Mouse (Mus musculus): Measurements from ENCODE around the gene Smox. TPM values are rescaled to one million over a fixed set of nuclear protein-coding genes. Genes with fewer than 3 reads are reported as not detected.

Gene Smox
- polyA plus RNA-seq, 1 experiment from 2014 or later, result 51.9 TPM

DNA sequence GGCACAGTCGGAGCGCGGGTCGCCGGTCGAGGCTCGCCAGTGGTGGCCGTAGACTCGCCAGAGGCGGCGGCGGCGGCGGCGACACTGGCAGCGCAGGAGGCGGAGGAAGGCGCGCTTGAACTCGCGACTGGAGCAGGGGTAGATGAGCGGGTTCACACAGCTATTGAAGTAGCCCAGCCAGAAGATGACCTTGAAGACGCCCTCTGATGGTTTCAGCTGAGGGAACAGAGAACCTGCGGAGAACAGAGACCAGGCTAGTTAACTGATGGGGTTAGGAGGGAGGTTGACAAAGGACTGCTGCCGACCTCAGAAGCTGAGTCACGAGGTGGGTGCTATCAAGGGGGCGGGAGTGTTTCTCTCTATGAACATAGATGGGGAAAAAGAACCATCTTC lies 55.0 kb downstream of the Smox start:
- Histone ChIP-seq H3K27me3 (replicated peaks) (peaks cover 60% of the 10 kb centered on the region), H3K4me3 (replicated peaks) (peak overlapping the region; percentile 43)
- 2% methylated on average over 25 of the region's 27 CpGs for WGBS

DNA sequence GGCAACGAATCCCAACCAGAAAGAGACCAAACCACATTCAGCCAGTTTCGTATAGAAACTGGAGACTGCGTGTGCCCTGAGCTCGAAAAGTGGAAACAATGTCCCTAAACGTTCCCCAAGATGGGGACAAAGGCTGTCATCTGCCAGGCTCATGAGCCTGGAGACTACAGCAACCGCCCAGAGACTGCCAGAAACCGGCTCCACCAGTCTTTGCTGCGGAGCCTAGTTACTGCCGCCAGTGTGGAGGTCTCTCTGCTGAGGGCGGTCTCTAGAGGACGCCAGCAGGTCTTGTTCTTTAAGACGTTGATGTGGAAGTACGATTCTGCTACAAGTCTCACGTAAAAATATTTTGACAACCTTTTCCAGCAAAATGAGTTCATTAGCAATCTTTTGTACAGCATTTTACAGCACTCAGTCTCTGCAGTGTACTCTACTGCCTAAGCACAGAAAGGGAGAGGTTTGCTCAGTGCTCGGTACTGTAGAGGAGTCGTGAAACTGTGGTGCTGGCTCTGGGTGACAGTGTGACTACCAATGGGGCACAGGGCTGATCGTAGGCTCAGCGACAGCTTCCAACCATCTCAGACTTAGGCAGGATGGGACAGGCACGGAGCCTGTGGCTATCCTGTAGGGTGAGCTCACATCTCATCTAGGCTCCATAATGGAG lies 55.6 kb downstream of the Smox start:
- no peak for ATAC-seq (ENCODE audit: low FRiP score)
- H3K4me1 ChIP-seq, result peaks cover 18% of the 10 kb centered on the region
- H3K4me3 ChIP-seq (replicated peaks), result peak overlapping the region; percentile 43; the same call in 1 of the 2 replicates
- H3K9me3 ChIP-seq (replicated peaks), result no peaks in the 10 kb centered on the region
- WGBS, result 13% methylated on average over 19 of the region's 19 CpGs
- no peak overlapping the region for H3K27ac ChIP-seq (replicated peaks)
- H3K27me3 ChIP-seq (replicated peaks), result peaks cover 60% of the 10 kb centered on the region
- H3K9ac ChIP-seq (replicated peaks), result 0 out of 2 replicates have a peak overlapping the region, but pooled peaks have one; percentile 6
- no peaks in the 10 kb centered on the region for H3K36me3 ChIP-seq
- peak overlapping the region; percentile 85 for H3K4me2 ChIP-seq

More for the DNA sequence above, 55.0 kb downstream of the Smox start:
- Histone ChIP-seq H3K4me2 (peak overlapping the region; percentile 85), H3K27ac (replicated peaks) (no peak overlapping the region), H3K9me3 (replicated peaks) (no peaks in the 10 kb centered on the region), H3K36me3 (no peaks in the 10 kb centered on the region), H3K9ac (replicated peaks) (peak overlapping the region; percentile 18), H3K4me1 (peaks cover 18% of the 10 kb centered on the region)
- ATAC-seq (ENCODE audit: low FRiP score), result no peak

DNA sequence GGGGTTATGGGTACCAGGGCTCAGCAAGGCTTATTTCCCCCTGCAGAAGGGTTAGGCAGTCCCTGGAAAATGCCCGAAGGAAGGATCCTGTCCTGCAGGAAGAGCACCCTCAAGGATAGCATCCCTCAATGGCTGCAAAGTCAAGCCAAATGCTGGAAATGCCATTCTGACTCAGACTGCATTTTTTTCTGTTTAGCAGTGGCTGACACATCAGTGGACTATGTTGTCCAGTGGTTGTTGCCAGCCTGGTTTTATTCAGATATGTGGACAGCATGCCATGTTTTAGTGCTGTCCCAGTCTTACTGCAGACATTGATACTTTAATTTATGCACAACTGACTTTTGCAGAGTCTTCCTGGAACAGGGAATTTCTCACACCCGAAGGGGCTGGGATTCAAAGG lies 57.0 kb downstream of the Smox start:
- Histone ChIP-seq H3K4me2 (no peak overlapping the region), H3K4me1 (peaks cover 18% of the 10 kb centered on the region), H3K9me3 (replicated peaks) (no peaks in the 10 kb centered on the region), H3K9ac (replicated peaks) (no peak overlapping the region), H3K27ac (replicated peaks) (no peak overlapping the region), H3K27me3 (replicated peaks) (peaks cover 60% of the 10 kb centered on the region), H3K36me3 (no peaks in the 10 kb centered on the region), H3K4me3 (replicated peaks) (no peak overlapping the region)
- no peak for ATAC-seq (ENCODE audit: low FRiP score)
- WGBS, result 86% methylated on average over 2 of the region's 2 CpGs

DNA sequence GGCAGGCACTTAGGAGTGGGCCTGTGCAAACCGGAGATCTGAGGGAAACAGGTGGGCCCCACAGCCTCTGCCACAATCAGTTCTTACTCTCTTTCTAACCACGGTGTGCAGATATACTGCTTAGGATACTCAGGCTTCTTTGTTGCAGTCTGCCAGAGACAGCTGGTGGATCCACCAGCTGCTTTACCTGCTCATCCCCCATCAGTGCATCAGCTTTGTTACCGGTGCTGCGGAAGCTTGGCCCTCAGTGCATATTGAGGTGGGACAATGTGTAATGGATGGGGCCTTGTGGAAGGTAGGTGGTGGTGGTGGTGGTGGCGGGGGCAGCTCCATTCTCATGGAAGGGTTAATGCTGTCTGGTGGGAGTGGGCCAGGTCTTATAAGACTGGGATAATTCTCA lies 57.8 kb downstream of the Smox start:
- ATAC-seq (ENCODE audit: low FRiP score), result no peak
- no peak overlapping the region for H3K4me2 ChIP-seq
- WGBS, result 93% methylated on average over 5 of the region's 5 CpGs
- H3K27me3 ChIP-seq (replicated peaks), result peaks cover 55% of the 10 kb centered on the region
- no peaks in the 10 kb centered on the region for H3K36me3 ChIP-seq
- H3K4me3 ChIP-seq (replicated peaks), result no peak overlapping the region
- no peak overlapping the region for H3K9ac ChIP-seq (replicated peaks)
- H3K27ac ChIP-seq (replicated peaks), result no peak overlapping the region
- peaks cover 18% of the 10 kb centered on the region for H3K4me1 ChIP-seq
- no peaks in the 10 kb centered on the region for H3K9me3 ChIP-seq (replicated peaks)

DNA sequence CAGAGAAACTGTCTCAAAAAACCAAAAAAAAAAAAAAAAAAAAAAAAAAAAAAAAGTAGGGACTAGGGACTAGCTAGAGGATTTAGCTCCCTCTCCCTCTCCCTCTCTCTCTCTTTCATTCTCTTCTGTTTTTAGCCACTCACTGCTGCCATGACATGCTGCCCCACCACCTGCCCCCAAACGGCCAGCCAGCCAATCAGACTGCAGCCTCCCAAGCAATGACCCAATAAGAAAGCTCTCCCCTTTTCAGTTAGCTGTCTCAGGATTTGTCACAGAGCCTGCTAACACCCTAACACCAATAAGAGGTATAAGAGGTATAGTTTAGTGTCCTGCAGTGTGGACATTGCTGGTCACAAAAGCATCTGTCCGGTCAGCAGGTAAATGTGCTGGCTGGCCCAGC lies 59.2 kb downstream of the Smox start:
- no peaks in the 10 kb centered on the region for H3K9me3 ChIP-seq (replicated peaks)
- H3K4me1 ChIP-seq, result peaks cover 16% of the 10 kb centered on the region
- H3K27me3 ChIP-seq (replicated peaks), result peaks cover 49% of the 10 kb centered on the region
- H3K9ac ChIP-seq (replicated peaks), result no peak overlapping the region
- no peak overlapping the region for H3K4me2 ChIP-seq
- WGBS, result 63% methylated on average over 2 of the region's 2 CpGs
- no peaks in the 10 kb centered on the region for H3K36me3 ChIP-seq
- H3K27ac ChIP-seq (replicated peaks), result no peak overlapping the region
- no peak overlapping the region for H3K4me3 ChIP-seq (replicated peaks)
- ATAC-seq (ENCODE audit: low FRiP score), result no peak

DNA sequence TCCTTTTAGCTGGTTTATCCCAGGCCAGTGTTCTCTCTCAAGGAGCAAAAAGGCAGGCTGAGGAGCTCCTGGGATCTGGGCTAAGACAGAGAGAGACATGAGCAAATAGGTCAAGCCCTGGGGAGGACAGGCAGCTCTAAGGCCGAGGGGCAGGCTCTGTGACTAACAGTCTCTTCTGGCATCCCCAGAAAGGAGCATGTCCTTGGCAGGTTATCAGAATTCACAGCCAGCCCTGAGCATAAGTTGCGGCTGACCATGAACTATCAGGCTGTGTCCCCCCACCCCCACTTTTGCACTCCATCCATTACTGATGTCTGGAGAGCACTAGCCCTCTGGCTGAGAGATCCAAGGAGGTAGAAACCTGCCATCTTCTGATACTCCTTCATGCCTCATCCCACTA lies 59.6 kb downstream of the Smox start:
- WGBS, result 58% methylated on average over 2 of the region's 2 CpGs
- Histone ChIP-seq H3K36me3 (no peaks in the 10 kb centered on the region), H3K4me2 (no peak overlapping the region), H3K27me3 (replicated peaks) (peaks cover 47% of the 10 kb centered on the region), H3K4me1 (peaks cover 12% of the 10 kb centered on the region), H3K27ac (replicated peaks) (no peak overlapping the region), H3K9me3 (replicated peaks) (no peaks in the 10 kb centered on the region), H3K9ac (replicated peaks) (no peak overlapping the region), H3K4me3 (replicated peaks) (no peak overlapping the region)
- ATAC-seq (ENCODE audit: low FRiP score), result no peak

DNA sequence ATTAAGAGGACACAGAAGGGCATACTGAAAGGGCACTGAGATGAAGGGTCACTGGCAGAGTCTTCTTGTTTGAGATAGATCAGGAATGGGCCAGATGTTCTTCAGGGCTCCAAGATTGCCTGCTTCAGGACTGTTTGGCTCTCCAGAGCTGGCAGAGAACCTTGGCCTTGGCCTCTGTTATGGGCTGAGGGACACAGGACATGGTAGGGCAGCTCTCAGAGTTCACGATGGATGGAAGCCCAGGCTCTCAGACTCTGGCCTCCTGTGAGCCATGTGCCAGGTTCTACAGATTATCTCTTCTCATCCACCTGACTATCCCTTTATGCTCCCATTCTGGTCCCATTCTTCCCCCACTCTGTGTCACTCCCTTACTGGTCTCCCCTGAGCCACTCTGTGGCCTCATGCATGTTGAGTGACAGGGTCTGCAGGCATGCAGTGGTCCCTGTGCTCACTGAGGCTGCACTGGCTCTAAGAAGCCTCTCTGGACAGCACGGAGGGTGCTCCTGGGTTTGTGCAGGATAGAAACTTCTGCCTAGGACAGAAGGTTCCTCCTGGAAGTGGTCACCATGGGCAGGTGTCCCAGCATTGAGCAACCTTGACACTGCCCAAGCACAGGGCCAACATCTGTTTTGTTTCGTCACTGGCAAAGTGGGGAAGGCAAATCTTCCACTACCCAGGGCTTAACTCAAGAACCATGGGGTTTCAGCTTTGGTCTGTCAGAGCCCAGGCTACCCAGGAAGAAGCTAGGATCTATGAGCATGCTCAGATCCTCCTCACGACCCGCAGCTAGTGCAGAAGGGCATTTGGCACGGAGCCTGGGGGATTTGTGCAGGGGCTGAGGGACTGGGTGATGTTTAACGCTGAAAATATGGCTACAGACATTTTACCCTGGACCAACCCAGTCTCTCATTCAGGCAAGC lies 60.7 kb downstream of the Smox start:
- H3K9ac ChIP-seq (replicated peaks), result no peak overlapping the region
- no peak overlapping the region for H3K27ac ChIP-seq (replicated peaks)
- H3K4me2 ChIP-seq, result no peak overlapping the region
- peaks cover 45% of the 10 kb centered on the region for H3K27me3 ChIP-seq (replicated peaks)
- H3K36me3 ChIP-seq, result no peaks in the 10 kb centered on the region
- no peaks in the 10 kb centered on the region for H3K9me3 ChIP-seq (replicated peaks)
- WGBS, result 71% methylated on average over 7 of the region's 7 CpGs
- no peak for ATAC-seq (ENCODE audit: low FRiP score)
- peaks cover 2% of the 10 kb centered on the region; the same call in 1 of the 2 replicates for H3K4me1 ChIP-seq
- H3K4me3 ChIP-seq (replicated peaks), result no peak overlapping the region

DNA sequence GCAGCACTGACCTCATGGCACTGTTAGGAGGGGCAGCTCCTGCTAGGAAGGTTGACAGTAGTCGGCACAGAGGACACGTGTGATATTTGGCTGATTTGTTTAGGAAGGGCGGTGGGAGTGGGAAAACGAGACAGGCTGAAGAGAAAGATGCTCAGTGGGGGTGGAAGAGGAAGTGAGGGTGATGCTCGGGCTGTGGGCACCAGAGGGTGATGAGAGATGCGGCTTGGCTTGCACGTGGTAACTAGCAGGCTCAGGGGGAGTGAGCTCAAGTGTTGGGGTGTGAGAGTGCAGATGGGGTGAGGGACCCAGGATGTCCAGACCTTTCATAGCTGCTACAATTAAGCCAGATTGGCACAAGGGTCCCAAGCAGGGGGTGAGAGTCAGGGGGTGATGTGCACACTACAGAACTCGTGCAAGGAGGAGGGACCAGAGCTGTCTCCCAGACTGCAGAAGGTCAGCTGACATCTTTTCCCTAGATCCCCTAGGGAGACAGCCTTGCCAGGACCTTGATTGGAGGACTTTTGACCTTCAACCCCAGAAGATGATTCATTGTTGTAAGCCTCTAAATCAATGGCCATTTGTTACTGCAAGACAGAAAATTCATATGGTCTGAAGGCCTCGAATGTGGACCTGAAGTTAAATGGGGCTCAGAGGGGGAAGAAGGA lies 61.6 kb downstream of the Smox start:
- H3K27me3 ChIP-seq (replicated peaks), result peaks cover 41% of the 10 kb centered on the region
- 34% methylated on average over 9 of the region's 9 CpGs for WGBS
- H3K4me2 ChIP-seq, result no peak overlapping the region
- H3K4me3 ChIP-seq (replicated peaks), result no peak overlapping the region
- H3K9ac ChIP-seq (replicated peaks), result no peak overlapping the region
- no peaks in the 10 kb centered on the region for H3K4me1 ChIP-seq
- ATAC-seq (ENCODE audit: low FRiP score), result no peak
- H3K27ac ChIP-seq (replicated peaks), result no peak overlapping the region
- no peaks in the 10 kb centered on the region for H3K9me3 ChIP-seq (replicated peaks)
- no peaks in the 10 kb centered on the region for H3K36me3 ChIP-seq

DNA sequence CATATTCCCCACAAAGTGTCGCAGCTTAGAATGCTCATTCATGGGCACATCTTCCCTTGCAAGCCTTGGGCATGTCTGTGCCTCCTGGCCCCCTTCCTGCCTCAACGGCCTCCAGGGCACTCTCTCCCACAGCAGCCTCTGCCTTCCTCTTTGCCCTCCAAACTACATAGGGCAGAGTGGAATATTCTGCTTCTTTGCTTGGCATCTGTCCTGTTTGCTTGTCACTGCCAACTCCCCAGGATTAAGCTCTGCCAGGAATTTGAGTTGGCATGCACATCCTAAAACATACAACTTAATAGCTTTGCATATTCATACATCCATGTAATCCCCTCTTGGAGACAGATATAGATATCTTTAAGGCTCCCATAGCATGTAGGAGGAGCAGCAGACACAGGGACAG lies 66.6 kb downstream of the Smox start:
- Histone ChIP-seq H3K27me3 (replicated peaks) (peaks cover 67% of the 10 kb centered on the region), H3K36me3 (no peaks in the 10 kb centered on the region), H3K9me3 (replicated peaks) (no peaks in the 10 kb centered on the region), H3K4me3 (replicated peaks) (no peak overlapping the region), H3K9ac (replicated peaks) (no peak overlapping the region), H3K27ac (replicated peaks) (no peak overlapping the region), H3K4me1 (peaks cover 20% of the 10 kb centered on the region), H3K4me2 (no peak overlapping the region)
- ATAC-seq (ENCODE audit: low FRiP score), result no peak
- 83% methylated on average over 2 of the region's 2 CpGs for WGBS

DNA sequence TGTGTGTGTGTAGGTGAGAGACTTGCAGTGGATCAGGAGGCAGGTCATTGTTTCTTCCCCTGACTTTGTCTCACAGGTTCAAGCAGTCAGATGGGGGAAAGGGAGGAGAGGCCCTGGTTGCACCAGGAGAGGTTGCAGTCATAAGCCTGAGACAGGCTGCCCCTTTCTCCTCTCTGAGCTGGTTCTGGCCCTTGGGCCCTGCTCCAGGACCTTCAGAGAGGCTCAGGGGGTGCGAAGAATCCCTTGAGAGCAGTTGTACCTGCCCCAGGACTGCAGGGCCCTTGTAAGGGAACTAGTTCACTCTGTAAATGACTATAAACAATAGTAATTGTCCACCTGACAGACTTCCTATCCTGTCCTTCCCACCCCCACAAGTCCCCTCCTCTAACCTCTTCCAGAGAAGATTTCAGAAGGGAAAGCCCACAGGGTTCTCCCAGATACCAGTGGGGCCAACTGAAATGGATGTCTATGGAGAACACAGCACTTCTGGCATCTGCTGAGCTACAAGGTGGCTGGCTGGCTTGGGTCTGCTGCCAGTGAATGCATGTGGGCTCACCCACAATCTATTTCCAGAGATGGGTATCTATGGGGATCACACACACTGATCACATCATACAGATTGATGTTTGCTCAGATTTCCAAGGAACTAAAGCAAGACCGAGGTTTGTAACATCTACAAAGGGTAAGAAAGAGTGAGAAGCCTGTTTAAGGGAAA lies 69.1 kb downstream of the Smox start:
- 47% methylated on average over 2 of the region's 2 CpGs for WGBS
- ATAC-seq (ENCODE audit: low FRiP score), result no peak
- no peaks in the 10 kb centered on the region for H3K36me3 ChIP-seq
- H3K9ac ChIP-seq (replicated peaks), result no peak overlapping the region
- H3K4me3 ChIP-seq (replicated peaks), result no peak overlapping the region
- peaks cover 87% of the 10 kb centered on the region for H3K27me3 ChIP-seq (replicated peaks)
- H3K27ac ChIP-seq (replicated peaks), result no peak overlapping the region
- H3K4me2 ChIP-seq, result peak overlapping the region; percentile 89; the same call in 1 of the 2 replicates
- H3K4me1 ChIP-seq, result peaks cover 25% of the 10 kb centered on the region
- no peaks in the 10 kb centered on the region for H3K9me3 ChIP-seq (replicated peaks)

DNA sequence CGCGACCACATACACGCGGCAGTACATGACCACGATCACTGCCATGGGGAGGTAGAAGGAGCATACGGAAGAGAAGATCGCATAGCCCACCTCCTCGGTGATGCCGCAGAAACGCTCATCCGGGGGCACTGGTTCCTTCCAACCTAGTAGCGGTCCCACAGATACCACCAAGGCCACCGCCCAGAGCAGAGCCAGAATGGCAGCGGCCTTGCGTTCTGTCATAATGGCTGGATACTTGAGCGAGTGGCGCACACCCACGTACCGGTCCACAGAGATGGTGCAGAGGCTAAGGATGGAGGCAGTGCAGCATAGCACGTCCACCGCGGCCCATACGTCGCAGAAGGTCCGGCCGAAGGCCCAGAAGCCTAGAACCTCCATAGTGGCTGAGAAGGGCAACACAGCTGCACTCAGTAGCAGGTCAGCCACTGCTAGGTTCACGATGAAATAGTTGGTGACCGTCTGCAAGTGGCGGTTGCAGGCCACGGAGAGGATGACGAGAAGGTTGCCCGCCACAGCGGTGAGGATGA lies 70.1 kb downstream of the Smox start:
- Histone ChIP-seq H3K27ac (replicated peaks) (no peak overlapping the region), H3K9me3 (replicated peaks) (no peaks in the 10 kb centered on the region), H3K4me3 (replicated peaks) (peak overlapping the region; percentile 47), H3K36me3 (no peaks in the 10 kb centered on the region), H3K4me2 (peak overlapping the region; percentile 89), H3K27me3 (replicated peaks) (peaks cover 82% of the 10 kb centered on the region), H3K4me1 (peaks cover 25% of the 10 kb centered on the region), H3K9ac (replicated peaks) (no peak overlapping the region)
- ATAC-seq (ENCODE audit: low FRiP score), result no peak
- 4% methylated on average over 33 of the region's 33 CpGs for WGBS
